Mouse (Mus musculus): ENCODE results near the gene Bcl3.

DNA sequence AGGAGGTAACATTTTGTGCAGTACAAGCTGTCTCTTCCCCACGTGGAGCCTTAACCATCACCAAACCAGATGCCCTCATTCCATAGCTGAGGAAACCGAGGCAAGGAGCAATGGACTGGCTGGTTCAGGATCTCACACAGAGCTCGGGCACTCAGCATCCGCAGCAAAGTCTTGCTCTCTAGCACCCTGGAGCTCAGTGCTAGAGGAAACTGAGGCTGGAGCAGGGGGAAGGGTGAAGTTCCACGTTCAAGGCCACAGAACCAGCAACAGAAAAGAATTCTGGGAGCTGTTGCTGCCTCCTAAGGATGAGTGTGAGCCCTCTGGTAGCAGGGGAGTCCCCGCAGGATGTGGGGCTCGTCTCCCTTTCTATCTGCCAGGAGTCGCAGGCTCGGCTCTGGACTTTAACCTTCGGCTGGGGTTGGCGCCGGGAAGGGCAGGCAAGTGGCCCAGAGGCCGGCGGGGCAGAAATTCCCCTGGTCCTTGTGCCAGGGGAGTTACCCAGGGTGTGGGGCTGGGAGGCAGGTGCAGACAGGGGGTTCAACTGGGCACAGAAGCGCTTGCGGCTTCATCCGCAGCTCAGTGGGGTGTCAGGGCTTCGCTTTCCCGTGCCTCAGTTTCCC lies 20.4 kb upstream of the Bcl3 start:
- no peak for TF ChIP-seq CTCF (IDR thresholded peaks at IDR 0.05; ENCODE audit: low read depth, low read length)
- no peak for TF ChIP-seq POLR2A (IDR thresholded peaks at IDR 0.05; ENCODE audit: insufficient read depth, low read length)

Data from ES-Bruce4 (cell line).